Mouse (Mus musculus): ENCODE measurements around the gene Gpatch2. TPM values are rescaled to one million over a fixed set of nuclear protein-coding genes. Genes with fewer than 3 reads are reported as not detected.
A peak's percentile ranks its signal among the peaks of the same experiment; 100 is the strongest.

Gene Gpatch2
- polyA plus RNA-seq, 1 experiment from 2014 or later, result 18.3 TPM

- no peak overlapping the region for H3K4me2 ChIP-seq (ENCODE audit: low read depth, low read length)
- H3K9me3 ChIP-seq (ENCODE audit: control insufficient read depth, low read length), result no peaks in the 10 kb centered on the region
- peaks cover 22% of the 10 kb centered on the region for H3K4me1 ChIP-seq (ENCODE audit: control insufficient read depth, insufficient read depth, low read length)
- no peaks in the 10 kb centered on the region for H3K36me3 ChIP-seq (ENCODE audit: control insufficient read depth, insufficient read depth, low read length)
- H3K9ac ChIP-seq (replicated peaks; ENCODE audit: low read depth, low read length), result no peak overlapping the region
- ATAC-seq (ENCODE audit: low read depth), result no peak
- WGBS, result 32% methylated on average over 9 of the region's 9 CpGs
- no peaks in the 10 kb centered on the region for H3K27me3 ChIP-seq (ENCODE audit: control insufficient read depth, insufficient read depth, low read length)
- no peak overlapping the region for H3K27ac ChIP-seq (ENCODE audit: low read depth, low read length)
- H3K4me3 ChIP-seq (ENCODE audit: low read depth, low read length), result no peak overlapping the region
Measured at GRCm38 (mm10) chr1:187277324-187277723, 62.0 kb downstream of the Gpatch2 start.

- no peaks in the 10 kb centered on the region for H3K27me3 ChIP-seq (ENCODE audit: control insufficient read depth, insufficient read depth, low read length)
- no peak overlapping the region for H3K4me3 ChIP-seq (ENCODE audit: low read depth, low read length)
- no peak overlapping the region for H3K27ac ChIP-seq (ENCODE audit: low read depth, low read length)
- no peak overlapping the region for H3K4me2 ChIP-seq (ENCODE audit: low read depth, low read length)
- H3K4me1 ChIP-seq (ENCODE audit: control insufficient read depth, insufficient read depth, low read length), result peaks cover 25% of the 10 kb centered on the region
- no peaks in the 10 kb centered on the region for H3K9me3 ChIP-seq (ENCODE audit: control insufficient read depth, low read length)
- H3K36me3 ChIP-seq (ENCODE audit: control insufficient read depth, insufficient read depth, low read length), result no peaks in the 10 kb centered on the region
- ATAC-seq (ENCODE audit: low read depth), result peak; percentile 78
- no peak overlapping the region for H3K9ac ChIP-seq (replicated peaks; ENCODE audit: low read depth, low read length)
- WGBS, result 18% methylated on average over 5 of the region's 5 CpGs
Measured at GRCm38 (mm10) chr1:187278472-187278871, 63.2 kb downstream of the Gpatch2 start.

DNA sequence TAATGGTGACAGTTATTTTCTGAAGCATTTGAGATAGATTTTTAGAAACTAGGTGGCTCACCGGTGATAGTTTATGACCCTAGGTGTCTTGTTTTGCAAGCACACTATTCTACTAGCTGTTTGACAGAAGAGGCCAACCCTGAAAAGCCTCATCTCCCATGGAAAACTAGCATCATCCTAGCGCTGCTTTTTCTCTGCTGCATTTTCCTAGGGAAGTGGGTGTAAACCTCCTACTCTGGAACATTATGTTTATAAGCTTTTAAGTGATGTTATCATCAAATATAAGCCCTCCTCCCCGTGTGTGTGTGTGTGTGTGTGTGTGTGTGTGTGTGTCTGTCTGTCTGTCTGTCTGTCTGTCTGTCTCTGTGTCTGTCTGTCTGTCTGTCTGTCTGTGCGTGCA lies 64.5 kb downstream of the Gpatch2 start:
- WGBS, result 75% methylated on average over 4 of the region's 4 CpGs

GRCm38 (mm10) chr1:187282321-187282720 lies 67.0 kb downstream of the Gpatch2 start:
- 64% methylated on average over 3 of the region's 3 CpGs for WGBS

More for the DNA sequence above, 64.5 kb downstream of the Gpatch2 start:
- Histone ChIP-seq H3K9me3 (ENCODE audit: control insufficient read depth, low read length) (no peaks in the 10 kb centered on the region), H3K9ac (replicated peaks; ENCODE audit: low read depth, low read length) (no peak overlapping the region), H3K27me3 (ENCODE audit: control insufficient read depth, insufficient read depth, low read length) (no peaks in the 10 kb centered on the region), H3K4me1 (ENCODE audit: control insufficient read depth, insufficient read depth, low read length) (peaks cover 25% of the 10 kb centered on the region), H3K4me3 (ENCODE audit: low read depth, low read length) (no peak overlapping the region), H3K4me2 (ENCODE audit: low read depth, low read length) (no peak overlapping the region), H3K36me3 (ENCODE audit: control insufficient read depth, insufficient read depth, low read length) (no peaks in the 10 kb centered on the region), H3K27ac (ENCODE audit: low read depth, low read length) (no peak overlapping the region)
- no peak for ATAC-seq (ENCODE audit: low read depth)

GRCm38 (mm10) chr1:187282804-187283203 lies 67.5 kb downstream of the Gpatch2 start:
- H3K4me1 ChIP-seq (ENCODE audit: control insufficient read depth, insufficient read depth, low read length), result peaks cover 19% of the 10 kb centered on the region
- no peaks in the 10 kb centered on the region for H3K36me3 ChIP-seq (ENCODE audit: control insufficient read depth, insufficient read depth, low read length)
- H3K4me3 ChIP-seq (ENCODE audit: low read depth, low read length), result no peak overlapping the region
- H3K9me3 ChIP-seq (ENCODE audit: control insufficient read depth, low read length), result no peaks in the 10 kb centered on the region
- no peak overlapping the region for H3K27ac ChIP-seq (ENCODE audit: low read depth, low read length)
- WGBS, result 72% methylated on average over 6 of the region's 6 CpGs
- no peak overlapping the region for H3K4me2 ChIP-seq (ENCODE audit: low read depth, low read length)
- H3K9ac ChIP-seq (replicated peaks; ENCODE audit: low read depth, low read length), result no peak overlapping the region
- no peaks in the 10 kb centered on the region for H3K27me3 ChIP-seq (ENCODE audit: control insufficient read depth, insufficient read depth, low read length)
- ATAC-seq (ENCODE audit: low read depth), result peak; percentile 41; the same call in 1 of the 2 replicates

More at GRCm38 (mm10) chr1:187282321-187282720, 67.0 kb downstream of the Gpatch2 start:
- Histone ChIP-seq H3K27me3 (ENCODE audit: control insufficient read depth, insufficient read depth, low read length) (no peaks in the 10 kb centered on the region), H3K4me3 (ENCODE audit: low read depth, low read length) (no peak overlapping the region), H3K27ac (ENCODE audit: low read depth, low read length) (no peak overlapping the region), H3K9ac (replicated peaks; ENCODE audit: low read depth, low read length) (no peak overlapping the region), H3K4me2 (ENCODE audit: low read depth, low read length) (no peak overlapping the region), H3K36me3 (ENCODE audit: control insufficient read depth, insufficient read depth, low read length) (no peaks in the 10 kb centered on the region), H3K4me1 (ENCODE audit: control insufficient read depth, insufficient read depth, low read length) (peaks cover 24% of the 10 kb centered on the region), H3K9me3 (ENCODE audit: control insufficient read depth, low read length) (no peaks in the 10 kb centered on the region)
- no peak for ATAC-seq (ENCODE audit: low read depth)

GRCm38 (mm10) chr1:187285735-187286134 lies 70.4 kb downstream of the Gpatch2 start:
- no peak overlapping the region for H3K9ac ChIP-seq (replicated peaks; ENCODE audit: low read depth, low read length)
- H3K27me3 ChIP-seq (ENCODE audit: control insufficient read depth, insufficient read depth, low read length), result no peaks in the 10 kb centered on the region
- no peak overlapping the region for H3K27ac ChIP-seq (ENCODE audit: low read depth, low read length)
- no peak overlapping the region for H3K4me3 ChIP-seq (ENCODE audit: low read depth, low read length)
- H3K4me1 ChIP-seq (ENCODE audit: control insufficient read depth, insufficient read depth, low read length), result peaks cover 5% of the 10 kb centered on the region; the same call in 1 of the 2 replicates
- H3K4me2 ChIP-seq (ENCODE audit: low read depth, low read length), result no peak overlapping the region
- WGBS, result 75% methylated on average over 8 of the region's 8 CpGs
- no peaks in the 10 kb centered on the region for H3K36me3 ChIP-seq (ENCODE audit: control insufficient read depth, insufficient read depth, low read length)
- ATAC-seq (ENCODE audit: low read depth), result no peak
- H3K9me3 ChIP-seq (ENCODE audit: control insufficient read depth, low read length), result no peaks in the 10 kb centered on the region

GRCm38 (mm10) chr1:187286411-187286810 lies 71.1 kb downstream of the Gpatch2 start:
- no peak for ATAC-seq (ENCODE audit: low read depth)
- Histone ChIP-seq H3K36me3 (ENCODE audit: control insufficient read depth, insufficient read depth, low read length) (no peaks in the 10 kb centered on the region), H3K4me3 (ENCODE audit: low read depth, low read length) (no peak overlapping the region), H3K27me3 (ENCODE audit: control insufficient read depth, insufficient read depth, low read length) (no peaks in the 10 kb centered on the region), H3K4me1 (ENCODE audit: control insufficient read depth, insufficient read depth, low read length) (peaks cover 5% of the 10 kb centered on the region; the same call in 1 of the 2 replicates), H3K4me2 (ENCODE audit: low read depth, low read length) (no peak overlapping the region), H3K9ac (replicated peaks; ENCODE audit: low read depth, low read length) (no peak overlapping the region), H3K27ac (ENCODE audit: low read depth, low read length) (no peak overlapping the region), H3K9me3 (ENCODE audit: control insufficient read depth, low read length) (no peaks in the 10 kb centered on the region)
- 91% methylated on average over 4 of the region's 4 CpGs for WGBS

DNA sequence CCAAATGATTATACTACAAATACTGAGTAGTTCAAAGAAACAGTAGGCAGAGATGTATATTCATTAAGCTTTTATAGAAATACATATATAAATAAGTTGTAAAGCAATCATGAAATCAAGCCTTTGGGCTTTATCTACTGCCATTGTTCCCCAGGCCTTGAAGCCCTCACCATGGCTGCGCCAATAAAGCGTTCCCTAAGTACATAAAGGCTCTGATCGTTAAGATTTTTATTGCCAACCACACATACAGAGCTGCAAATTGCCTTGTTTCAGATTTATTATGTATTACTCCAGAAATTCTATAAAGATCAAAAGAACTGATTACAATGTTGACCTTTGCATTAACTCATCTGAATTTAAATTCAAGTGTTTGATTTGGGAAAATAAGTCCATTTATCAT lies 71.6 kb downstream of the Gpatch2 start:
- Histone ChIP-seq H3K4me3 (ENCODE audit: low read depth, low read length) (no peak overlapping the region), H3K36me3 (ENCODE audit: control insufficient read depth, insufficient read depth, low read length) (no peaks in the 10 kb centered on the region), H3K9ac (replicated peaks; ENCODE audit: low read depth, low read length) (no peak overlapping the region), H3K4me2 (ENCODE audit: low read depth, low read length) (no peak overlapping the region), H3K9me3 (ENCODE audit: control insufficient read depth, low read length) (no peaks in the 10 kb centered on the region), H3K27me3 (ENCODE audit: control insufficient read depth, insufficient read depth, low read length) (no peaks in the 10 kb centered on the region), H3K4me1 (ENCODE audit: control insufficient read depth, insufficient read depth, low read length) (peaks cover 5% of the 10 kb centered on the region; the same call in 1 of the 2 replicates), H3K27ac (ENCODE audit: low read depth, low read length) (no peak overlapping the region)
- WGBS, result 21% methylated on average over 3 of the region's 3 CpGs
- no peak for ATAC-seq (ENCODE audit: low read depth)

DNA sequence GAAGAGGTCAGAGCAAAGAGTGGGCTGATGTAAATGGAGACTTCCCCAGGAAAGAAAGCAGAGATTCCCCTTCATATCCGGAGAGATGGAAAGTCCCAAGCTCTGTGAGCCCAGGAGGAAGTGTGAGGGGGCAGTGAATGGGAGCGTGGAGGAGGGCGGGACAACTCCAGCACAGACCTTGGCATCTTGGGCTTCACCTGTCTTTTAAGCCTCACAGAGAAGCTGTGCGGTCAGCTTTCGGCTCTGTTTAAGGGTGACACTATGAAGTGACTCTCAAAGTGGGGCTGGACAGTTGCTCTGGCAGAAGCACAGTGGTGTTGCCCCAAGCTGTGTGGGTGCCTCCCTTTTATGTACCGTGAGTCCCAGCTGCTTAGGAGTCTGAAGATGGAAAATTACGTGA lies 74.9 kb downstream of the Gpatch2 start:
- Histone ChIP-seq H3K27ac (ENCODE audit: low read depth, low read length) (no peak overlapping the region), H3K36me3 (ENCODE audit: control insufficient read depth, insufficient read depth, low read length) (no peaks in the 10 kb centered on the region), H3K27me3 (ENCODE audit: control insufficient read depth, insufficient read depth, low read length) (no peaks in the 10 kb centered on the region), H3K9ac (replicated peaks; ENCODE audit: low read depth, low read length) (no peak overlapping the region), H3K4me1 (ENCODE audit: control insufficient read depth, insufficient read depth, low read length) (no peaks in the 10 kb centered on the region), H3K9me3 (ENCODE audit: control insufficient read depth, low read length) (no peaks in the 10 kb centered on the region), H3K4me2 (ENCODE audit: low read depth, low read length) (no peak overlapping the region), H3K4me3 (ENCODE audit: low read depth, low read length) (no peak overlapping the region)
- ATAC-seq (ENCODE audit: low read depth), result no peak
- 93% methylated on average over 7 of the region's 7 CpGs for WGBS
